Mouse (Mus musculus) liver, embryonic 13.5 days (tissue): ENCODE measurements at regions not wholly inside any gene's neighbourhood (a gene's known extent, or its start where the extent isn't known, plus 50 kb on each side); places are given as distances from the start of the nearest gene placed in this dataset.

Source experiments
- ATAC-seq: fragments of 200-750 bp; cut with Nextera tagmentation; 2 replicates; pipeline ENCODE4 v1.8.0; 2017; ENCODE audit warnings: low read depth, mild to moderate bottlenecking, moderate number of reproducible peaks, moderate library complexity
- DNase-seq: peaks from one replicate; pipeline ENCODE4 v3.0.0; 2022
- H3K27ac ChIP-seq: fragments of 300-500 bp; sonication (generic); 2 replicates; pipeline ENCODE4 v1.5.1; 2015; ENCODE audit warnings: moderate library complexity, mild to moderate bottlenecking, inconsistent platforms
- H3K27me3 ChIP-seq: fragments of 300-500 bp; sonication (generic); 2 replicates; pipeline ENCODE4 v1.6.1; 2015; ENCODE audit warnings: mild to moderate bottlenecking, inconsistent platforms
- H3K36me3 ChIP-seq: fragments of 300-500 bp; sonication (generic); 2 replicates; pipeline ENCODE4 v1.6.1; 2015; ENCODE audit warnings: mild to moderate bottlenecking, inconsistent platforms
- H3K4me1 ChIP-seq: fragments of 300-500 bp; sonication (generic); replicated peaks from 2 replicates; pipeline ENCODE4 v1.6.1; 2015; ENCODE audit warnings: inconsistent platforms
- H3K4me2 ChIP-seq: fragments of 300-500 bp; sonication (generic); 2 replicates; pipeline ENCODE4 v1.6.1; 2015; ENCODE audit warnings: inconsistent platforms, mild to moderate bottlenecking, moderate library complexity
- H3K4me3 ChIP-seq: fragments of 300-500 bp; sonication (generic); replicated peaks from 2 replicates; pipeline ENCODE4 v1.5.1; 2015; ENCODE audit warnings: mild to moderate bottlenecking, inconsistent platforms
- H3K9ac ChIP-seq: fragments of 300-500 bp; sonication (generic); 2 replicates; pipeline ENCODE4 v1.6.1; 2015; ENCODE audit warnings: mild to moderate bottlenecking, inconsistent platforms
- H3K9me3 ChIP-seq: fragments of 300-500 bp; sonication (generic); replicated peaks from 2 replicates; pipeline ENCODE4 v1.6.1; 2016; ENCODE audit warnings: inconsistent platforms
- WGBS: fragments of 180-500 bp; shearing (Covaris S2); methylation state at CpG from one replicate; pipeline ENCODE4 v1.1.7; 2015; ENCODE audit not compliant: insufficient replicate concordance; 5-methylcytosine and 5-hydroxymethylcytosine counted together

DNA sequence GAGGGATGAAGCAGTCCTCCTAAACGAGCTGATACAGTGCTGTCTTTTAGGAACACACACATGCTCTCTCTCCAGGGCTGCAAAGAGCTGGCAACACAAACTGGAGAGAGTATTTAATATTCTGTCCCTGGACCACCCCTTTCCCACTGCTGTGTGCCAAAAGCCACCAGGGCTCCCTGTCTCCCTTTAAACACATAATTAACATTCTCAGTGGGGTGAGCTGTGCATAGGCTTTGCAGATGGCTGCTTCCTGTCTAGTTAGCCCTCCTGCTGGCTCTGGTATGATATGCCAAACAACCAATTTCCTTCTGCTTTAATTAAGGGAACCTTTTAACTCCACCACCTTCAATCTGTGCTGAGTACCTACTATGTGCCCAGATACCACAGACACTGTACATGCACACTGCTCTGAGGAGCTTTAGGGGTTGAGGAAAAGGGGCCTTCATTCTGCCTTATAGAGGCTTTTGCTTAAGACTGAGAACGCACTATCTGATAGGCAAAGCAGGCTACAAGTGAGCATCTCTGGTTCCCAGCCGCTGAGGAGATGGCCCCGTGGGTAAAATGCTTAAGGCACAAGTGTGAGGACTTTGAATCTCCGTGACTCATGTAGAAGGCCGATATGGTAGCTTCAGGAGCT lies 222.9 kb upstream of the Lmcd1 start:
- Histone ChIP-seq H3K9ac (no peak overlapping the region), H3K27ac (no peak overlapping the region), H3K4me2 (no peak overlapping the region), H3K9me3 (no peaks in the 10 kb centered on the region), H3K4me1 (no peaks in the 10 kb centered on the region), H3K27me3 (no peaks in the 10 kb centered on the region), H3K36me3 (no peaks in the 10 kb centered on the region), H3K4me3 (no peak overlapping the region)
- DNase-seq = no peak
- no peak for ATAC-seq
- 57% methylated on average over 6 of the region's 6 CpGs for WGBS

DNA sequence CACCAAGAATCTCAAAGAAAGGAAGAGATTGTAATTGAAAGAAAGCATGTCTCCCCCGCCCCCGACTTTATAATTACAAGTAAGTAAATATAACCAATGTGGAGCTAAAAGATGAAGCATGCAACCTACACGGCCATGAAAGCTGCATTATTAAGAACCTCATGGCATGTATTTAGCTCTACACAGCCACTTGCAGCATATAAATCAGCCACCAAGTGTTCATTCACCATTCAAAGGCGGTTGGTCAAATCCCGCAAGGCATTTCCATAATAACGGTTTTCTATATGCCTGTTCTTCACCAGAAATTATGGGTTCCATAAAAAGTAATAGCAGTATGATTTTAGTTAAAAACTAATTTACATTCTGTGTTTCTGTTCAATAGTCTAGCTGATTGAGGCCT lies 221.4 kb upstream of the Lmcd1 start:
- Histone ChIP-seq H3K4me2 (no peak overlapping the region), H3K9ac (no peak overlapping the region), H3K36me3 (no peaks in the 10 kb centered on the region), H3K4me1 (no peaks in the 10 kb centered on the region), H3K27me3 (no peaks in the 10 kb centered on the region), H3K4me3 (no peak overlapping the region), H3K9me3 (no peaks in the 10 kb centered on the region), H3K27ac (no peak overlapping the region)
- ATAC-seq (no peak), DNase-seq (no peak)
- WGBS = 76% methylated on average over 6 of the region's 6 CpGs

DNA sequence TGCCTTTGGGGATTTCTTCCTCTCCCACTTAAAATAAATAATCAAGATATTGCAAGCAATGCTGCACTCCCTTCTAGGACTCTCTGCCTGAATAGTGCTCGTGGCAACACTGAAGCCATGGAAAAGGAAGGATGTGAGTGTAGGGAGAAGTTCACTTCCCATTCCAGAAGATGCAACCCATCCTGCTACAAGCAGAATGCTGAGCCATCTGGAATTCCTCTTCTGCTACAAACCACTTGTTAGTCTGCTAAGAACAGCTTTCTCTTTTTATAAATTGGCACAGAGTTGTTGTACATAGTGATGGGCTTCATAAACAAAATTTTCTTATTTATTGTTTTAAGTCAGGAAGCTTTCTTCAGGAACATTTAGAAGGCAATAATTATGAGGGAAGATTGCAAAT lies 215.7 kb upstream of the Lmcd1 start:
- DNase-seq (no peak), ATAC-seq (no peak)
- WGBS = 9% methylated on average over 1 of the region's 1 CpGs
- Histone ChIP-seq H3K4me2 (no peak overlapping the region), H3K27me3 (no peaks in the 10 kb centered on the region), H3K27ac (no peak overlapping the region), H3K9ac (no peak overlapping the region), H3K36me3 (no peaks in the 10 kb centered on the region), H3K9me3 (no peaks in the 10 kb centered on the region), H3K4me3 (no peak overlapping the region), H3K4me1 (no peaks in the 10 kb centered on the region)

DNA sequence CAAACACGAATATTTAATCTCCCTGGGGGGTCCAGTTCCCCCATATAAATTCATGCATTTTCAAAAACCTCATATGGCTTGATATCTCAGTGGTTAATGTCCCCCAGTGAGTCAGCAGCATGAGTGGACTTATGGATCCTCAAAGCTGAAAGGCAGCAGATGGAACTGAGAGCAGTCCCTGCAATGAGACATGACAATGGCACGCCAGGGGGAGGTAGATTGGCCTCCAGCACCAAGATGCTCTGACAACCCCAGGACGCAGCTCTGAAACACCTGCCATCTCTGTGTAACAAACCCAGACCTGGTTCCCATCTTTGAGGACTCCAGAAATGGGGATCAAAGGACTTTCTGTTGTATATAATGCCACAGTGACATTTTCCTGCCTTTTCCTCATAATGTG lies 210.6 kb upstream of the Lmcd1 start:
- H3K4me2 ChIP-seq = no peak overlapping the region
- no peaks in the 10 kb centered on the region for H3K27me3 ChIP-seq
- no peak overlapping the region for H3K9ac ChIP-seq
- no peak for ATAC-seq
- H3K36me3 ChIP-seq = no peaks in the 10 kb centered on the region
- H3K4me1 ChIP-seq = no peaks in the 10 kb centered on the region
- 43% methylated on average over 3 of the region's 3 CpGs for WGBS
- no peaks in the 10 kb centered on the region for H3K9me3 ChIP-seq
- H3K27ac ChIP-seq = no peak overlapping the region
- DNase-seq = no peak
- H3K4me3 ChIP-seq = no peak overlapping the region

DNA sequence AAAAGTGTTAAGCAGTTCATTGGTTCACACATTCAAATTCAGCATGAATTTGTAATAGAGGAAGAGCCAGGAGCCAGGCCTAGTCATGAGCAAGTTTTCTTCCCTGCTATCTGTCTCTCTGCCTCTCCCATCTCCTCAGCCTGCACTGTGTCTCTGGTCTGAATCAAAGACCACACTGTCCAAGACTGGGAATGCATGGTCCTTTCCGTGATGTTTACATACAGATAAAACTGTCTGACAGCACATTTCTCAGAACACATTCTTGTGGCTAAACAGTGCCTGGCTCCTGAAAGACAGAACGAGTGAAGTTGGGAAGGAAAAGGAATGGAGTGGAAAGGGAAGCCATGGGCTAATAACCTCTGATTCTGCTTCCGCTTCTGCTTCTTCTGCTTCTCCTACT lies 183.0 kb upstream of the Lmcd1 start:
- no peak for DNase-seq
- WGBS = 57% methylated on average over 3 of the region's 3 CpGs
- H3K27me3 ChIP-seq = no peaks in the 10 kb centered on the region

DNA sequence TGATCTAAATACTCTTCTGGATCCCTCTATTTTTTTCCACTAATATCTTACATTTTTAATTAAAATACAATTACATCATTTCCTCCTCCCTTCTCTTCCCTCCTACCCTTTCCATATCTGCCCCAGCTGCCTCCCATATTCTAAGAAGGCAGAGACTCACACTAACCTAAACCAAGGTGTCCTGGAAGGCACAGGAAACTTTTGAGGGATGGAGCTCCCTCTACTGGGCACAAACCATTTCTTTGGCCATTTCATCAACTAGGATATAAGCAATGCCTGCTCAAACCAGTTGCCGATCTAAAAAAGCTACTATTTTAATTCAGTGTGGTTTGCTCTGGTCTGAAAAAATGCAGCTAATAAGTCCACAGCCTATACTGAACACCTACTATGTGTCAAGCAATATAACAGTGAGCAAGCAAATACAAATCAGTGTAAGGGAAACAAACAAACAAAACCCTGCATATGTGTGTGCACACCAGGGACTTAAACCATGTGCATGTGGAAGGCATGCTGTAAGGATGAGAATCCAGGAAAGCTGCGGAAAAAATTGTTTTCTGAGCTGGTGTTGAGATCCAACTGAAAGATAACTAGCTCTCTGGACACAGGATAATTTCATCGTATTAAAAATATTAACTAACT lies 182.3 kb upstream of the Lmcd1 start:
- no peak overlapping the region for H3K9ac ChIP-seq
- H3K4me1 ChIP-seq = no peaks in the 10 kb centered on the region
- no peaks in the 10 kb centered on the region for H3K27me3 ChIP-seq
- no peaks in the 10 kb centered on the region for H3K9me3 ChIP-seq
- no peak for ATAC-seq
- H3K4me3 ChIP-seq = no peak overlapping the region
- WGBS = 48% methylated on average over 3 of the region's 3 CpGs
- H3K27ac ChIP-seq = no peak overlapping the region
- H3K36me3 ChIP-seq = no peaks in the 10 kb centered on the region
- no peak for DNase-seq
- H3K4me2 ChIP-seq = no peak overlapping the region

More for the DNA sequence above, 183.0 kb upstream of the Lmcd1 start:
- Histone ChIP-seq H3K4me3 (no peak overlapping the region), H3K36me3 (no peaks in the 10 kb centered on the region), H3K4me2 (no peak overlapping the region), H3K4me1 (no peaks in the 10 kb centered on the region), H3K27ac (no peak overlapping the region), H3K9ac (no peak overlapping the region), H3K9me3 (no peaks in the 10 kb centered on the region)
- ATAC-seq = no peak

DNA sequence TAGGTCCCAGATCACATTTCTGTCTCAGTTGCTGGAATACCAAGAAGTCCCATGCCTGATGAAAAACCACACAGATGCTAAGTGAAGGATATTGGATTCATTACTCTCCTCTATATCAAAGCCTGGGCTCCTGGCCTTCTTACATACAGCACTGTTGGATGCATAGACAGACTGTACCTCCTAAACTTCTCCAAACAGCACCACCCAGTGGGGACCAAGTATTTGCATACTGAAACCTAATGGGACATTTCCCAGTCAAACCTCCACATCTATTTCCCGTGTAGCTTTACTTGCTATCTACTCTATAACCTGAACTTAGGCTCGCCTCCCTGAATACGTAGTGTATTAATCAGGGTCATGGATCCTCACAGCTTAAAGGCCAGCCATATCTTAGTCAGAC lies 180.3 kb upstream of the Lmcd1 start:
- H3K27me3 ChIP-seq = no peaks in the 10 kb centered on the region
- no peaks in the 10 kb centered on the region for H3K4me1 ChIP-seq
- no peaks in the 10 kb centered on the region for H3K36me3 ChIP-seq
- H3K4me3 ChIP-seq = no peak overlapping the region
- DNase-seq = no peak
- ATAC-seq = no peak
- H3K27ac ChIP-seq = no peak overlapping the region
- no peaks in the 10 kb centered on the region for H3K9me3 ChIP-seq
- no peak overlapping the region for H3K9ac ChIP-seq
- H3K4me2 ChIP-seq = no peak overlapping the region
- 57% methylated on average over 3 of the region's 3 CpGs for WGBS

DNA sequence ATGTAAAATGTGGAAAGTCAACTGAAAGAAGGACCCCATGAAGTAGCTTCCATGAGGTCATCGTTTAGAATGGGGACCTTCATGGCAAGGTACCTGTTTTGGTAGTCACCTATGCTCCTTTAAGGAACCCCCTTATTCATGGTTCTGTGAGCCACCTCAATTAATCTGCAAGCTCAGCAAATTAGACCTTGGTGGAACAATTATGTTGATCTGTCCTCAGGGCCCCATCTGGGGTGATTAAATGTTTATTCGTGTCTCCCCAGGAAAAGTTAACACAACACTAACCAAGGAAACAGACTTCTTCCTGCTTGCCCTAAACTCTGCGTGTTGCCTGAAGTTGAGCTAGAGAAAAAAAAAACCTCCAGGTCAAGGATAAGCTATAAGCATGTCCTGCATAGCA lies 175.9 kb upstream of the Lmcd1 start:
- H3K4me1 ChIP-seq = no peaks in the 10 kb centered on the region
- H3K9ac ChIP-seq = no peak overlapping the region
- H3K27ac ChIP-seq = no peak overlapping the region
- DNase-seq (no peak), ATAC-seq (no peak)
- H3K36me3 ChIP-seq = no peaks in the 10 kb centered on the region
- no peak overlapping the region for H3K4me2 ChIP-seq
- H3K4me3 ChIP-seq = no peak overlapping the region
- H3K27me3 ChIP-seq = no peaks in the 10 kb centered on the region
- 53% methylated on average over 3 of the region's 3 CpGs for WGBS
- H3K9me3 ChIP-seq = no peaks in the 10 kb centered on the region

DNA sequence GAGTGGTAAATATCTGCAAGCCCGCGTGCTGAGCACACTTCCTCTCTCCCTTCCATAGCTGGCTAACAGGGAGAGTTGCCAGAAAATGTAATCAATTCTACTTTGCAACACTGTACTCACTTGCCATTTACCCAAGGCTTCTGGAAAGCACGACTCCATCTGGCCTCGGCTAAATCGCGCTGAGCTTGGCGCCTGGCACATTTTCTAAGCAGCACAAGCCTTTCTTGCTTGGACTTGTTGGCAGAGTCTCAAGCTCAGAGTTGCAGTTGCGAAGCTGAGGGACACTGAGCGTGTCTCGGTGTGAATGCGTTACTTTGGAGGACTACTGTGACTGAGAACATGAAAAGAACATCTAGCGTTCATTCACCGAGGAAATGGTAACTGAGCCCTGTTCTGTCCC lies 164.9 kb upstream of the Lmcd1 start:
- Histone ChIP-seq H3K9ac (no peak overlapping the region), H3K4me1 (no peaks in the 10 kb centered on the region), H3K36me3 (no peaks in the 10 kb centered on the region), H3K27ac (no peak overlapping the region), H3K4me3 (no peak overlapping the region), H3K27me3 (no peaks in the 10 kb centered on the region), H3K4me2 (no peak overlapping the region), H3K9me3 (no peaks in the 10 kb centered on the region)
- 80% methylated on average over 13 of the region's 13 CpGs for WGBS
- DNase-seq (no peak), ATAC-seq (no peak)

DNA sequence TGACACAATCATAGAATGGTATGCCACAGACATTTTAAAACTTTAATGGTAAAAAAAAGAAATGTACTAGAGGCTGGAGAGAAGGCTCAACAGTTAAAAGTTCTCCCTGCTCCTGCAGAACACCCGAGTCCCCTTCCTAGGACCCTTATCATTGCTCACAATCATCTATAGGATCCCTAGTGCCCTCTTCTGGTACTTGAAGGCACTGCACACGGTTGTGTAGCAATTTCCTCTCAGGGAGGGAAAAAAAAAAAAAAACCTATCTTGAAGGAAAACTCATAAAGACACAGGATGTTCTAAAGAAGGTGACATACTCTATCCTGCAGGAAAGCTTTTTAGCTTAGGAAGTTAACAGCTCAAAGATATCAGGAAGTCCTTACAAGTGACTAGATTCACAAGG lies 154.4 kb upstream of the Lmcd1 start:
- H3K9ac ChIP-seq = no peak overlapping the region
- H3K27ac ChIP-seq = no peak overlapping the region
- H3K4me3 ChIP-seq = no peak overlapping the region
- H3K36me3 ChIP-seq = no peaks in the 10 kb centered on the region
- H3K4me1 ChIP-seq = no peaks in the 10 kb centered on the region
- H3K9me3 ChIP-seq = no peaks in the 10 kb centered on the region
- H3K4me2 ChIP-seq = no peak overlapping the region
- 27% methylated on average over 2 of the region's 2 CpGs for WGBS
- ATAC-seq = no peak
- H3K27me3 ChIP-seq = no peaks in the 10 kb centered on the region
- DNase-seq = no peak

DNA sequence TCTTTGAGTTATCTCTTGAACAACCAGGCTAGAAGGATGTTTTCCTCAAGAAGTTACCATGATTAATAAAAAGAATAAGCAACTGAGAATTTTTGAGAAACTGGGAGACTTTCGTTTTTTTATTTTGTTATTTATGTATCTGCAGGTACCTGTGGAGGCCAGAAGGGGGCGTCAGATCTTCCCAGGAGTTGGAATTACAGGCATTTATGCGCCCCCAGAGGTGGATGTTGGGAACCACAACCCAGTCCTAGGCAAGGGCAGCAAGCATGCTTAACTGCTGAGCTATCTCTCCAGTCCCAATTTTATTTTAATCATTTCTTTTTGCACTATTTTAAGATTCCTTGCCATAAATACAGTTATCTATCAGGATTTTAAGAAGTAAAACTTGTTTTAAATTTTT lies 140.0 kb upstream of the Lmcd1 start:
- Histone ChIP-seq H3K9ac (no peak overlapping the region), H3K4me1 (no peaks in the 10 kb centered on the region), H3K27ac (no peak overlapping the region), H3K4me2 (no peak overlapping the region), H3K36me3 (no peaks in the 10 kb centered on the region), H3K4me3 (no peak overlapping the region), H3K27me3 (no peaks in the 10 kb centered on the region), H3K9me3 (no peaks in the 10 kb centered on the region)
- 16% methylated on average over 3 of the region's 3 CpGs for WGBS
- ATAC-seq (no peak), DNase-seq (no peak)
